Mouse (Mus musculus) stomach, embryonic 15.5 days (tissue): ENCODE results near the gene Rab5if. TPM values are rescaled to one million over a fixed set of nuclear protein-coding genes. Genes with fewer than 3 reads are reported as not detected.
A peak's percentile ranks its signal among the peaks of the same experiment; 100 is the strongest.
"Not testable (repeated sequence)": the region's sequence is repeated elsewhere in the genome, so short reads cannot be mapped to it uniquely, and the experiment has no call there.

Source experiments
- ATAC-seq: fragments of 200-750 bp; cut with Nextera tagmentation; 2 replicates; pipeline ENCODE4 v1.8.0; 2017; ENCODE audit warnings: low read depth, moderate number of reproducible peaks, moderate TSS enrichment; ENCODE audit not compliant: insufficient read depth, low FRiP score
- H3K27ac ChIP-seq: fragments of 300-500 bp; sonication (generic); 2 replicates; pipeline ENCODE4 v1.5.1; 2015; ENCODE audit warnings: mild to moderate bottlenecking, inconsistent platforms
- H3K27me3 ChIP-seq: fragments of 300-500 bp; sonication (generic); replicated peaks from 2 replicates; pipeline ENCODE4 v1.6.1; 2015; ENCODE audit warnings: inconsistent platforms
- H3K36me3 ChIP-seq: fragments of 300-500 bp; sonication (generic); 2 replicates; pipeline ENCODE4 v1.6.1; 2015; ENCODE audit warnings: inconsistent platforms
- H3K4me1 ChIP-seq: fragments of 300-500 bp; sonication (generic); 2 replicates; pipeline ENCODE4 v1.6.1; 2015; ENCODE audit warnings: inconsistent platforms
- H3K4me2 ChIP-seq: fragments of 300-500 bp; sonication (generic); 2 replicates; pipeline ENCODE4 v1.6.1; 2015; ENCODE audit warnings: mild to moderate bottlenecking, inconsistent platforms
- H3K4me3 ChIP-seq: fragments of 300-500 bp; sonication (generic); replicated peaks from 2 replicates; pipeline ENCODE4 v1.5.1; 2015; ENCODE audit warnings: inconsistent platforms
- H3K9ac ChIP-seq: fragments of 300-500 bp; sonication (generic); 2 replicates; pipeline ENCODE4 v1.6.1; 2015; ENCODE audit warnings: inconsistent platforms
- H3K9me3 ChIP-seq: fragments of 300-500 bp; sonication (generic); 2 replicates; pipeline ENCODE4 v1.6.1; 2016; ENCODE audit warnings: inconsistent platforms
- WGBS: fragments of 180-500 bp; shearing (Covaris S2); methylation state at CpG from one replicate; pipeline ENCODE4 v1.1.7; 2015; 5-methylcytosine and 5-hydroxymethylcytosine counted together
- polyA plus RNA-seq: library from polyadenylated mRNA; unstranded; fragments of >200 nt; fragmentation: Nextera tagmentation; extraction: Ambion mirVana; gene quantifications from 2 replicates; pipeline ENCODE4 v1.2.1, GENCODE M21; 2015

Gene Rab5if
- polyA plus RNA-seq, 1 experiment from 2014 or later = 224 TPM

DNA sequence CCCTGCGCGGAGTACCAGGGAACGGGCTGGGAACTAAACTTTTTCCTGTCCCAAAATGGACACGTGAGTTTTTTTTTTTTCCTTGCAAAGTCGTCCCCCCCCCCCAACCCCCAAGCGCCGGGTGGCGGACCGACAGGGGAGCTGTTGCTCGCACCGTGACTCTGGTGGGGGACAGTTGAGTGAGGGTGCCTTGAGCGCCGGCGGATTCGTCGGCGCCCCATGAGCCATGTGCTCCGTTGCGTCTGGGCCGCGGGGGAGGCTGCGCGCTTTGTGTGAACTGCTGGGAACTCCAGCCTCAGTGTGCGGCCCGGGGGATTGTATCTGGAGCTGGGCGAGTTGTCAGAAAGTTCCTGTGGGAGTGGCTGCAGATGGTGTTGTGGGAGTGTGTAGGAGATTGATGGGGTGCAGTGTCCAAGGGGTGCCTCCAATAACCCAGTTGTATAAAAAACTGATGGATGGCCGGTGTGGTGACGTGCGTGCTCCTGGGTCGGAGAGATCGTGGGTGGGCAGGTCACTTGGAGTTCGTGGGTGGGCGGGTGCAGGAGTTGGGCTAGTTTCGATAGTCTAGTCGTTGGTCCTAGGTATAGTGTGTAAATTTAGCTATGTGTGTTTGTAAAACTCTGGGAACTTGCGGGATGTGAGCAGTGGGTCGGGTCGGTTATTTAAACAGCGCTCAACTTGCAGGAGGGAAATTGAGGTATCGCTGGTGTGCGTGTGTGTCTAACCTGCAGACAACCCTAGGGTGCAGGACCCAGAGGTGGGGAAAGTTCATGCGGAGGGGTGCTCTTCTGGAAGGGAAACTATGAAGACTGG, 21.7 kb upstream of the Rab5if start:
- Histone ChIP-seq H3K27ac (peak overlapping the region; percentile 95), H3K9ac (peak overlapping the region; percentile 84), H3K4me3 (peak overlapping the region; percentile 83), H3K4me2 (peak overlapping the region; percentile 87), H3K27me3 (no peaks in the 10 kb centered on the region), H3K4me1 (peaks cover 51% of the 10 kb centered on the region), H3K9me3 (no peaks in the 10 kb centered on the region), H3K36me3 (0 out of 2 replicates have a peak, but pooled peaks cover 8% of the 10 kb centered on the region)
- WGBS = under 1% methylated on average over 41 of the region's 42 CpGs
- ATAC-seq = peak; percentile 40

DNA sequence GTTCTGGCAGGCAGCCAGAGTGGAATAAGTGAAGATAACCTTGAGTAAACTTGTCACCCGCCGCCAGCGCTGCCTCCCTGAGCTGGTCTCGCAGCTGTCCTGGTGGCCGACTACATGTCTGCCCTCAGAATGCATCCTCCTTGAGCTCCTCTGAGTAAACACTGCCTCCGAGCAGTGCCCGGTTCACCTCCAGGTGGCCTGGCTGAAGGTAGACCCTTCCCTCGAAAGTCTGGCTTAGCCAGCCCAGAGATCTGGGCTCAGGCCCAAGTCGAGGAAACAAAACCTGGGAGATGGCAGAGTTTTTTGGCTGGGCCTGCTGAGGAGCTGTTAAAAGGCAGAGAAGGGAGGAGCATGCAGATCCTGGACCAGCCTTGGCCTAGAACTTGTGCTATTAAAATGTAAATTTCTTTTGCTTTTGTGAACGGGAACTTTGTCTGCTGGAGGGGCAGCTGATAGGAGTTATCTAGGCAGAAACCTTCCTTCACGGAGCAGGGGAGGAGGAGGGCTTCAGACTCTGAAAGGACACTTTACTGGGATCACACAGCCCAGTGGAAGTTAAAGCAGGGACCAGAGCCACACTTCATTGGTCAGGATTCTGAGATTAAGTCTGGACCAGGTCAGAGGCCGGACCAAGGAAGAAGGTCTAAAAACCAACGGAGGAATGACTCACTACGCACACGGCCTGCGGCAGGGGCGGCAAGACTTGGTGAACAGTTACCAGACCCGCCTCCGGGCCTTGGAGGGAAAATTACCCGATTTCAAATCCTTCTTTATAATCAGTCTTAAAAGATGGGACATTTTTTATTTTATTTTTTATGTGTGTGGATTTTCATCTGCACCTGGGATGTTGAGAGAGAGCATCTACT, 20.9 kb upstream of the Rab5if start:
- H3K4me3 ChIP-seq = peak overlapping the region; percentile 83
- 3% methylated on average over 20 of the region's 20 CpGs for WGBS
- no peaks in the 10 kb centered on the region for H3K9me3 ChIP-seq
- H3K4me1 ChIP-seq = peaks cover 51% of the 10 kb centered on the region
- no peaks in the 10 kb centered on the region for H3K27me3 ChIP-seq
- peak overlapping the region; percentile 87 for H3K4me2 ChIP-seq
- H3K27ac ChIP-seq = peak overlapping the region; percentile 95
- ATAC-seq = 0 out of 2 replicates have a peak, but pooled peaks have one; percentile 0
- peaks cover 14% of the 10 kb centered on the region for H3K36me3 ChIP-seq
- H3K9ac ChIP-seq = peak overlapping the region; percentile 5; the same call in 1 of the 2 replicates

DNA sequence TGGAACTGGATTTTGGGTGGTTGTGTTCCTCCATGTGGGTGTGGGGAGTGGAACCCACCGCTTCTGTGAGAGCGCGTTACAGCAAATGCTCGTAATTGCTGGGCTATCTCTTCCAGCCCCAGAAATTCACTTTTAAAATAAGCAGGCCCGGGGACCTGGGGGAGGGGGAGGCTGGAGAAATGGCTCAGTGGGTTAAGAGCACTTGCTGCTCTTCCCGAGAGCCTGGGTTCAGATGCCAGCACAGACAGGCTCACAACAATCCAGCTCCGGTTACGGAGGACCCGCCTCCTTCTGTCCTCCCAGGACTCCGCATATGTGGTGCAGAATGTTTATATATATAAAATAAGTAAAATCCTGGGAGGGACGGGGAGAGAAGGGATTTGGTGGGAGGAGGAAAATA, 20.2 kb upstream of the Rab5if start:
- Histone ChIP-seq H3K4me1 (peaks cover 51% of the 10 kb centered on the region), H3K9me3 (no peaks in the 10 kb centered on the region), H3K4me2 (peak overlapping the region; percentile 87), H3K4me3 (peak overlapping the region; percentile 83), H3K9ac (no peak overlapping the region; the same call in 1 of the 2 replicates), H3K36me3 (peaks cover 20% of the 10 kb centered on the region), H3K27ac (peak overlapping the region; percentile 95), H3K27me3 (no peaks in the 10 kb centered on the region)
- WGBS = 20% methylated on average over 11 of the region's 11 CpGs
- no peak for ATAC-seq

DNA sequence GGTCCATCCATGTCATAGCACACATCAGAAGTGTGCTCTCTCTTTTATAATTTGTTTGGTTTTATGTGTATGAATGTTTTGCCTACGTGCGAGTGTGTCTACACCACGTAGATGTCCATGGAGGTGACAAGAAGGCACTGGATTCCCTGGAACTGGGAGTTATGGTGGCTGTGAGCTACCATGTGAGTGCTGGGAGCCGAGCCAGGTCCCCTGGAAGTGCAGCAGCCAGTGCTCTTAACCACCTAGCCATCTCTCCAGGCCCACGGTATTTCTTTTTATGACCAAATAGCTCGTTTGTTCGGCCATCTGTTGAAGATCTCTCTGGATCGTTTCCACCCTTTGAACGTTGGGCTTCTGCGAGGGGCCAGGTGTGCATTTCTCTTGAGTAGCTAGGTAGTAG, 19.6 kb upstream of the Rab5if start:
- peaks cover 51% of the 10 kb centered on the region for H3K4me1 ChIP-seq
- ATAC-seq = no peak
- 66% methylated on average over 10 of the region's 10 CpGs for WGBS
- no peaks in the 10 kb centered on the region for H3K27me3 ChIP-seq
- H3K4me2 ChIP-seq = peak overlapping the region; percentile 87
- no peak overlapping the region for H3K9ac ChIP-seq
- peaks cover 20% of the 10 kb centered on the region for H3K36me3 ChIP-seq
- H3K9me3 ChIP-seq = no peaks in the 10 kb centered on the region
- H3K27ac ChIP-seq = peak overlapping the region; percentile 95; the same call in 1 of the 2 replicates
- no peak overlapping the region for H3K4me3 ChIP-seq

DNA sequence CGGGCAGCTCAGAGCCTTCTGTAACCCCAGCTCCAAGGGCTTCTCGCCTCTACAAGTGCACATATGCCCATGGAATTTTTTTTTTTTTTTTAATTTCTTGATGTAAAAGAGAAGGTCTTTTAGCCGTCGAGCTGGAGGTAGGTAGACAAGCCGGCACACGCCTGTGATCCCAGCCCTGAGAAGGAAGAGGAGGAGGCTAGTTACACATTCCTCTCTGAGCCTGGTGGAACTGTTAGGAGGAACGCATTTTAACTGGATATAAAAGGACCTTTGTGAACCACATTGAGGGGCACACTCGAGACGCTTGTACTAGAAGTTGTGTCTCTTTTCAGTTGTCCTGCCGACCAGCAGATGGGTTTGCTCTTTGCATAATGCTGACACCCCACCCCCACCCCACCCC, 18.2 kb upstream of the Rab5if start:
- Histone ChIP-seq H3K4me2 (0 out of 2 replicates have a peak overlapping the region, but pooled peaks have one; percentile 17), H3K9ac (no peak overlapping the region), H3K27me3 (no peaks in the 10 kb centered on the region), H3K9me3 (no peaks in the 10 kb centered on the region), H3K4me1 (peaks cover 46% of the 10 kb centered on the region), H3K4me3 (no peak overlapping the region), H3K36me3 (peaks cover 23% of the 10 kb centered on the region), H3K27ac (peak overlapping the region; percentile 75)
- WGBS = 41% methylated on average over 10 of the region's 10 CpGs
- no peak for ATAC-seq

DNA sequence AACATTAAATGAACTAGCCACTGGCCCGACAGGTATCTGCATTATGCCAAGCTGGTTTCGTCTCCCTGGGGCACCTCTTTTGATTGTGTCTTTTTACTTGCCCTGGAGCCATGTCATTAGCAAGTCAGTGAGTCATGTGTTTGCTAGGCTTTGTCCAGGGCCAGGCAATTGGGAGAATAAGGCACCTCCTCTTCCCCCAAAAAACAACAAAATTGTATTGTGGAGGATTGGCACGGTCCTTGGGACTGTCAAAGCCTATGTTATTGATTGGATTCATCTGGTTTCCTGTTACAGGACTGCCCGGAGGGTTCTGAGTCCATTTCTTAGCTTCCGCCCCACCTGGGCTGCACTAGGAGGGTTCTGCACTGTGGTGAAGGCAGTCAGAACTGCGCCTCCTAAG, 15.3 kb upstream of the Rab5if start:
- no peak overlapping the region for H3K27ac ChIP-seq
- peaks cover 30% of the 10 kb centered on the region for H3K4me1 ChIP-seq
- ATAC-seq = no peak
- no peak overlapping the region for H3K4me3 ChIP-seq
- H3K4me2 ChIP-seq = no peak overlapping the region
- no peak overlapping the region for H3K9ac ChIP-seq
- WGBS = 63% methylated on average over 6 of the region's 6 CpGs
- peaks cover 43% of the 10 kb centered on the region for H3K36me3 ChIP-seq
- H3K27me3 ChIP-seq = no peaks in the 10 kb centered on the region
- no peaks in the 10 kb centered on the region for H3K9me3 ChIP-seq

DNA sequence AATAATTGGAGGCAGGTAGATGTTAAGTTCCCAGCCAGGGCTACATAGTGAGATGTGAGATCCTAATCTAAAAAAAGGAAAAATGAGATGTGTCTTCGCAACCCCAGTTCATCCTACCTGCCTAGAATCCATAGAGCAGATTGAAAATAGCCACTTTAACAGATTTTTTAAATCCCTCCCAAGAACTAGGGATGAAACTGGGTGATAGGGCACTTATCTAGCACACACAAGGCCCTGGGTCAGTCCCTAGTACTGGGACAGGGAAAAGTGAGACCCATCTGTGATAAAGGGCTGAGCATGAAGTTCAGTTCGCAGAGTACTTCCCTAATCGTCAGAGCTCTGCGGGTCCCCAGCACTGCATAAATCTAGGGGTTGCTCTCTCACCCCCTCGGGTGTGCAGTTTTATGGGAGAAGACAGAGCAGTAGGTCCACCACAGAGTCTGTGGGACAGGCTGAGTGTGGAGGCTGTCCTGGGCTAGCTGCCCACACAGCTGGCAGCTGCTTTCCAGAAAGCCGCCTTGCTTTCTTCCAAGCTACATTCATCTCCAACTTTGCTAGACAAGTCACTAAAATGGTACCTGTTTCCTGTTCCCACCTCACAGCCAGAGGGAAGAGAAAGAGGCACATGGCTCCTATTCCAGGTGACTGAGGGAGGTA, 14.3 kb upstream of the Rab5if start:
- WGBS = 75% methylated on average over 6 of the region's 6 CpGs
- Histone ChIP-seq H3K4me2 (no peak overlapping the region), H3K4me1 (peaks cover 21% of the 10 kb centered on the region), H3K27ac (no peak overlapping the region), H3K9ac (no peak overlapping the region), H3K27me3 (no peaks in the 10 kb centered on the region), H3K9me3 (no peaks in the 10 kb centered on the region), H3K36me3 (peaks cover 43% of the 10 kb centered on the region), H3K4me3 (no peak overlapping the region)
- ATAC-seq = no peak

DNA sequence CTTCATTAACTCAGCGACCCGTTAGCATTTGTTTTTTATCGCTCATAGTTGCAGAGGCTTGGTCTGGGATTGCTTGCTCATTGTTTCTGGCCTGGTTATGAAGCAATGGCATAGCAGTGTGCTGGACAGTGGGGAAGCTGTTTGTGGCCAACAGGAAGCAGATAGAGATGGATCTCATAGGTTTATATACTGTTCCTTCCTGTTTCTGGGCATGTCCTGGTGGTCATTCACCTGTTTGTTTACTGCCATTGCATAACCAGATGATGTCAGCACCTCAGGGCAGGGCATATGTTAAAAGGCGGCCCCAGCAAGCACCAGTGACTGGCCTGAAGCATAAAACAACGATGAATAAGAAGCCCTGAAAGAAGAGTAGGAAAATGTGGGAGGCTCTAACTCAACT, 12.4 kb upstream of the Rab5if start:
- Histone ChIP-seq H3K4me1 (peaks cover 4% of the 10 kb centered on the region), H3K27ac (no peak overlapping the region), H3K27me3 (no peaks in the 10 kb centered on the region), H3K9me3 (no peaks in the 10 kb centered on the region), H3K4me2 (no peak overlapping the region), H3K4me3 (no peak overlapping the region), H3K9ac (no peak overlapping the region), H3K36me3 (peaks cover 41% of the 10 kb centered on the region)
- 85% methylated on average over 5 of the region's 5 CpGs for WGBS
- ATAC-seq = no peak

DNA sequence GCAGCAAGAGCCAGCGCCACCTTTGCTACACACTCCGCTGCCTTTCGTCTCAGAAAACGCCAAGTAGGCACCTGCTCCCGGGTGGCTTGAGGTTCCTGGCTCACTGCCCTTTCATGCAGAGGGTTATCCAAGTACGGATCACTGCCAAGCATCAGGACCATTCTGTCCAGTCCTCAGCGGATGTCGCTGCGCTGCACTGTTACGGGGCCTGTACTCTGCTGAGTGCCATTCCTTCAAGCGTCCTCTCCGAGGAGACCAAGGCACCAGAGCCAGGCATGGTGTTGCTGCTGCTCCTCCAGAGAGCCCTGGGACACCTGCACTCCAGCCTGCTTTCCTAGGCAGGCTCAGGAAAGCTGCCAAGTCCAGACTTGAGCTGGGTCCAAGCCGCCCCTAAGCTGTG, 9.3 kb upstream of the Rab5if start:
- ATAC-seq, H3K4me3 ChIP-seq, H3K9me3 ChIP-seq, H3K9ac ChIP-seq, H3K4me2 ChIP-seq, H3K4me1 ChIP-seq, H3K27me3 ChIP-seq, H3K27ac ChIP-seq: not testable (repeated sequence)
- peaks cover 27% of the 10 kb centered on the region for H3K36me3 ChIP-seq
- WGBS = 87% methylated on average over 9 of the region's 13 CpGs

DNA sequence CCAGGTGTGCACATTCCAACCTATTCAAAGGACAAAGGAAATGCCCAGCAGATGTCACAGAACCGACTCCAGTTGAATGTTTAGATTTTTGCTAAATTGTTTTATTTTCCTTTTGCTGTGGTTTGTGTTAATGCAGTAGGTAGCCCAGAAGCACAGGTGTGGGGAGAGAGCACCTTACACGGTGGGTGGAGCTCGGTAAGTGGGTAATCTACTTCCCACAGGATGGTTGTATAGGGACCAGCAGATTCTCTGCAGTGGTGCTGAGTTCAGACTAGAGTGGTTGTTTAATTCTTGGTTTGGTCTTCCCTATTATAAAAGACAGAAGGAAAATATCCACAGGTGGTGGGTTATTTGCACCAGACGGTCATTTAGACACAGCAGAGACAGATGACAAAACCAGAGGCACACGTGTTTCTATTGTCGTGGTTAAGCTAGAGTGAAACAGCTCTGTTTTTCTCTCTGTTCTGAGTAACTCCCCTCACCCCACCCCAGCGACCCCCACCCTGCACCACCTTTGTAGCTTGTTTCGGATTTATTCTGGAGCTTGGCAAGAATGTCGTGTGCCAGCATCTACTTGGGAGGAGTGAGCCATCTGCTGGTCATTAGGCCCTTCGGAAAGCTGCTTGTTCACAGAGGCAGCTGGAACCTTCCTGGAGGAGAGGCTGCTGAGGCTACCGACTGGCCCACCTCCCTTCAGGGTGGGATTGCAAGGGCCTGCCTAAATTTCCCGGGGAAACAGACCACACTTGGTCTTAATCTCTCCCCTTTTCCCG, 8.7 kb upstream of the Rab5if start:
- peaks cover 27% of the 10 kb centered on the region for H3K36me3 ChIP-seq
- WGBS = 41% methylated on average over 13 of the region's 13 CpGs

DNA sequence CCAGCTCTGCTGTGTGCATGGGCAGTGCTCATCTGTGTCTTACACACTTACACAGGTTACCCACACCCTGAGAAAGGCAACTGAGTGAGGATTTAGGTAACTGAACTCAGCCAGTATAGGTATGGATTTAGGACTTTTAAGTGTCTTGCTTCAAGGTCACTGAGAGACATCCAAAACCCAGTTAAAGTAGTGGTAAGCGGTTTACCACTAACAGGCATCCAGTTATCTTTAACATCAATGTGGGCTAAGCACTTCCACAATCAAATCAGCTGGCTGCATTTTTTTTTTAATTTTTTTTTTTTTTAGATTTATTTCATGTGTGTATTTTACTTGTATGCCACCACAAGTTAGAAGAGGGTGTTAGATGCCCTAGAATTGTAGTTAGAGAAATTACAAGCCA, 6.6 kb upstream of the Rab5if start:
- ATAC-seq = no peak
- H3K4me3 ChIP-seq = no peak overlapping the region
- H3K27ac ChIP-seq = no peak overlapping the region
- H3K27me3 ChIP-seq = no peaks in the 10 kb centered on the region
- H3K4me2 ChIP-seq = no peak overlapping the region
- peaks cover 12% of the 10 kb centered on the region for H3K36me3 ChIP-seq
- H3K9ac ChIP-seq = no peak overlapping the region
- WGBS = 86% methylated on average over 1 of the region's 1 CpGs
- H3K4me1 ChIP-seq = 0 out of 2 replicates have a peak, but pooled peaks cover 8% of the 10 kb centered on the region
- H3K9me3 ChIP-seq = no peaks in the 10 kb centered on the region

More for the DNA sequence above, 8.7 kb upstream of the Rab5if start:
- not testable (repeated sequence) for H3K9ac ChIP-seq, H3K9me3 ChIP-seq, H3K27me3 ChIP-seq, H3K4me3 ChIP-seq, ATAC-seq, H3K4me1 ChIP-seq, H3K27ac ChIP-seq, H3K4me2 ChIP-seq
